Mouse (Mus musculus) neural tube, embryonic 11.5 days (tissue): ENCODE measurements around the gene Nab1. TPM values are rescaled to one million over a fixed set of nuclear protein-coding genes. Genes with fewer than 3 reads are reported as not detected.

ENCODE experiments used
- ATAC-seq: fragments of 200-750 bp; cut with Nextera tagmentation; 2 replicates; pipeline ENCODE4 v1.8.0; 2017; ENCODE audit warnings: moderate number of reproducible peaks, mild to moderate bottlenecking, moderate TSS enrichment, moderate library complexity; ENCODE audit not compliant: insufficient read depth, low FRiP score, low TSS enrichment
- DNase-seq: peaks from one replicate; pipeline ENCODE4 v3.0.0-alpha.2; 2015; ENCODE audit warnings: low spot score
- H3K27ac ChIP-seq: fragments of 300-500 bp; sonication (generic); 2 replicates; pipeline ENCODE4 v1.5.1; 2014; ENCODE audit warnings: low read depth, mild to moderate bottlenecking, low read length
- H3K27me3 ChIP-seq: fragments of 300-500 bp; sonication (generic); 2 replicates; pipeline ENCODE4 v1.6.1; 2014; ENCODE audit warnings: mild to moderate bottlenecking, low read length, mixed read lengths; ENCODE audit not compliant: control insufficient read depth, insufficient read depth
- H3K36me3 ChIP-seq: fragments of 300-500 bp; sonication (generic); 2 replicates; pipeline ENCODE4 v1.6.1; 2014; ENCODE audit warnings: mild to moderate bottlenecking, low read length, moderate library complexity, mixed read lengths; ENCODE audit not compliant: control insufficient read depth, insufficient read depth
- H3K4me1 ChIP-seq: fragments of 300-500 bp; sonication (generic); 2 replicates; pipeline ENCODE4 v1.6.1; 2014; ENCODE audit warnings: low read length, mixed read lengths; ENCODE audit not compliant: control insufficient read depth, insufficient read depth
- H3K4me2 ChIP-seq: fragments of 300-500 bp; sonication (generic); 2 replicates; pipeline ENCODE4 v1.6.1; 2014; ENCODE audit warnings: low read depth, mild to moderate bottlenecking, moderate library complexity
- H3K4me3 ChIP-seq: fragments of 300-500 bp; sonication (generic); 2 replicates; pipeline ENCODE4 v1.5.1; 2014; ENCODE audit warnings: low read depth, low read length
- H3K9ac ChIP-seq: fragments of 300-500 bp; sonication (generic); 2 replicates; pipeline ENCODE4 v1.6.1; 2014; ENCODE audit warnings: mild to moderate bottlenecking, low read length
- H3K9me3 ChIP-seq: fragments of 300-500 bp; sonication (generic); 2 replicates; pipeline ENCODE4 v1.6.1; 2016; ENCODE audit warnings: low read length; ENCODE audit not compliant: control insufficient read depth
- WGBS: fragments of 180-500 bp; shearing (Covaris S2); extraction: QIAGEN DNeasy Blood & Tissue Kit; methylation state at CpG from one replicate; pipeline ENCODE4 v1.1.7; 2014; 5-methylcytosine and 5-hydroxymethylcytosine counted together
- polyA plus RNA-seq: library from polyadenylated mRNA; unstranded; fragments of >200 nt; fragmentation: Nextera tagmentation; extraction: Ambion mirVana; gene quantifications from 2 replicates; pipeline ENCODE4 v1.2.1, GENCODE M21; 2014

Nab1 gene
- polyA plus RNA-seq, 1 experiment from 2014 or later, result 10.3 TPM

DNA sequence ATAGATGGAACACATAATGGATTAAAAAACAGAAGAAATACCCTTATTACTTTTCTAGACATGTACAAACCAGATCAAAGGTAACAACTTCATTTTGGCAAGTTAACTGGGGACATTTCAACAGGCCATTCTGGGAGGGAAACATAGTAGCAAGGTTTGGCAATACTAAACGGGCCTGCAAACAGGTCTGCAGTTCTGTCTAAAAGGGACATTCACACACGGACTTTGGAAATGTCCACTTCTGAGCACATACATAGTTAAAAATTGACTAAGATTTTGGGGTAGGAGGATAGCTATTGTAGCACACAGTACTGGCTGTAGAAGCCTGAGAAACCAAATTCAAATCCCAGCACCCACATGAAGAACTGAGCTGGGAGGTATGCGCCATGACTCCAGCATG, 34.6 kb downstream of the Nab1 start:
- Histone ChIP-seq H3K4me3 (no peak overlapping the region), H3K27ac (no peak overlapping the region), H3K36me3 (no peaks in the 10 kb centered on the region), H3K27me3 (no peaks in the 10 kb centered on the region), H3K9me3 (no peaks in the 10 kb centered on the region), H3K4me2 (no peak overlapping the region), H3K9ac (no peak overlapping the region), H3K4me1 (peaks cover 5% of the 10 kb centered on the region; the same call in 1 of the 2 replicates)
- ATAC-seq, result no peak
- no peak for DNase-seq
- WGBS, result 95% methylated on average over 3 of the region's 3 CpGs

GRCm38 (mm10) chr1:52465264-52465663, 35.2 kb downstream of the Nab1 start:
- no peak for DNase-seq
- no peaks in the 10 kb centered on the region for H3K9me3 ChIP-seq
- ATAC-seq, result no peak
- H3K4me2 ChIP-seq, result no peak overlapping the region
- H3K4me3 ChIP-seq, result no peak overlapping the region
- WGBS, result 86% methylated on average over 3 of the region's 3 CpGs
- H3K27me3 ChIP-seq, result no peaks in the 10 kb centered on the region
- H3K36me3 ChIP-seq, result no peaks in the 10 kb centered on the region
- no peak overlapping the region for H3K9ac ChIP-seq
- H3K27ac ChIP-seq, result no peak overlapping the region
- H3K4me1 ChIP-seq, result no peaks in the 10 kb centered on the region

DNA sequence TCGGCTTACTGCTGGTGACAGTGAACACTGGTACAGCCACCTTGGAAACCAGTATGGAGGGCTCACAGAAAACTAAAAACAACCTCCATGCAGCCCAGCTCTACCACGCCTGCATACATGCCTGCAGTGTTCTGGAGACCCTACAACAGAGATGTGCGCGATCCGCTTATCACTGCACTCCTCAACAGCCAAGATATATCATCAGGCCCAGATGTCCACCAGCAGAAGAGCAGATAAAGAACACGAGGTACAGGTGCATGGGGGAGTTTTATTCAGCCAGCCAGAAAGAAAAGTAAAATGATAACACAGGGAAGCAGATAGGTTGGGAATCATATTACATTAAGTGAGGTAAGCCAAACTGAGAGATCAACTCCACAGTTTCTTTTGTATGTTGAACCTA, 37.2 kb downstream of the Nab1 start:
- DNase-seq, result no peak
- H3K27me3 ChIP-seq, result no peaks in the 10 kb centered on the region
- no peak overlapping the region for H3K27ac ChIP-seq
- H3K4me2 ChIP-seq, result no peak overlapping the region
- no peak for ATAC-seq
- 87% methylated on average over 6 of the region's 6 CpGs for WGBS
- H3K9me3 ChIP-seq, result no peaks in the 10 kb centered on the region
- H3K36me3 ChIP-seq, result no peaks in the 10 kb centered on the region
- H3K9ac ChIP-seq, result no peak overlapping the region
- H3K4me1 ChIP-seq, result no peaks in the 10 kb centered on the region
- H3K4me3 ChIP-seq, result no peak overlapping the region

GRCm38 (mm10) chr1:52456571-52456970, 43.9 kb downstream of the Nab1 start:
- H3K4me1 ChIP-seq, result no peaks in the 10 kb centered on the region
- no peaks in the 10 kb centered on the region for H3K27me3 ChIP-seq
- ATAC-seq (no peak), DNase-seq (no peak)
- H3K36me3 ChIP-seq, result no peaks in the 10 kb centered on the region
- no peak overlapping the region for H3K9ac ChIP-seq
- 62% methylated on average over 7 of the region's 7 CpGs for WGBS
- no peak overlapping the region for H3K4me3 ChIP-seq
- H3K27ac ChIP-seq, result no peak overlapping the region
- H3K4me2 ChIP-seq, result no peak overlapping the region
- no peaks in the 10 kb centered on the region for H3K9me3 ChIP-seq

DNA sequence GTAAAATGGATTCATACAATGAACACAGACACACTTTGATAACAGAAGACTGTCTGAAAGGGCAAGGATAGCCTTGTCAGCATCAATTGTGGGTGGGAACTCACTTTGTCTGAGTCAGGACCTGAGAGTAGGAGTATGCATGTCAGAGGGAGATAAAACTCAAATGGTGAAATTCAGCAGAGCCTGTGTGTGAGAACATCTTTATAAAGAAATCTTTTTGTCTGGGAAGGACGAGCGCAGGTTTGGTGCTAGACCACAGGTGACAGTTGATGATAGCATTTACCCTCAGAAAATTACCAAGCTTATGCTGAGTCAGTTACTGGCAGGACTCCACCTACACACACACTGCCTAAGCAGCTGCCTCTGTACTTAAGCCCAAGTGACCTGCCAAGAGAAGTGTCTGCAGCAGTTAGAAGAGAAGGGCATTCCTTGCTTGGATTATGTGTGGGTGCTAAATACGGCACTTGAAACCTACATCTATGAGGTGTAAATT, 45.9 kb downstream of the Nab1 start:
- H3K27ac ChIP-seq, result no peak overlapping the region
- no peaks in the 10 kb centered on the region for H3K9me3 ChIP-seq
- H3K36me3 ChIP-seq, result no peaks in the 10 kb centered on the region
- no peak overlapping the region for H3K4me3 ChIP-seq
- no peak overlapping the region for H3K4me2 ChIP-seq
- no peak for DNase-seq
- no peaks in the 10 kb centered on the region for H3K4me1 ChIP-seq
- 89% methylated on average over 3 of the region's 3 CpGs for WGBS
- no peak for ATAC-seq
- no peak overlapping the region for H3K9ac ChIP-seq
- H3K27me3 ChIP-seq, result no peaks in the 10 kb centered on the region

DNA sequence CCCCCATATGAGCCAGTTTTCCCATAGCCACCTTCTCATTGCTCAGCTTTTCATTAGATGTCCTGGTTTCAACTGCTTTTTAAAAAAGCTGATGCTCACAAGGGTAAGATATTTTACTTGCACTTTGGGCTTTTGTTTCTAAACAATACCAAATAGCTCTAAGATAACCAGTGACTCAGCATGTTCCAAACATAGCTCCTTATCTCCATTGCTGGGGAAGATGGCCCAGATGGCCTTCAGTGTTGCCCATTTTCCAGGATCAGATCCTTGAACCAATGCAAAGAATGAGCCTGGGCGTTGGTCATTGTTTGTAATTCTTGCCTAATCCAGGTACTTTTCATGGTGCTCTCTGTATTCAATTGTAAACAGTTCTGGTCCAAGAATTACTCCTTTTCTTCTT, 49.1 kb downstream of the Nab1 start:
- WGBS, result 79% methylated on average over 1 of the region's 1 CpGs
- Histone ChIP-seq H3K9ac (no peak overlapping the region), H3K4me1 (no peaks in the 10 kb centered on the region), H3K27ac (no peak overlapping the region), H3K27me3 (no peaks in the 10 kb centered on the region), H3K4me2 (no peak overlapping the region), H3K36me3 (no peaks in the 10 kb centered on the region), H3K4me3 (no peak overlapping the region), H3K9me3 (no peaks in the 10 kb centered on the region)
- DNase-seq, result no peak
- ATAC-seq, result no peak

DNA sequence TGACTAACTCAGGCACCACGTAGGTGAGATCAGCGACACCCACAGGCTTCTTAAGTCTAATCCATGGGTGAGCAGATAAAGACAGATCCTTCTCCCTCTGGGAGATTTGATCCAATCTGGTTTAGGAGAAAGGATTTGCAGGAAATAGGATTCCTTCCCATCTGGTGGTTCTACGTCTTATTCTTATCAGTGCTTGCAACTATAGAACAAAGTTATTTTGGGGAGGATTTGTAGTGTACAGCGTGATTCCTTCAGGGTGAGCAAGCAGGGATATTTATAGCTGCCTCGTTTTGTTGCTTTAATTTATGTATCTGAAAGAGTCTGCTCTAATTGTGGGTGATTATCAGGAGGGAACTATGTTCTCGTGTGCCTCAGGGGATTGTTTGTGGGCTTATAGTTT, 64.6 kb downstream of the Nab1 start:
- H3K9me3 ChIP-seq, result no peaks in the 10 kb centered on the region
- H3K27me3 ChIP-seq, result no peaks in the 10 kb centered on the region
- H3K27ac ChIP-seq, result no peak overlapping the region
- H3K4me1 ChIP-seq, result no peaks in the 10 kb centered on the region
- H3K9ac ChIP-seq, result no peak overlapping the region
- ATAC-seq (no peak), DNase-seq (no peak)
- WGBS, result 69% methylated on average over 6 of the region's 6 CpGs
- no peaks in the 10 kb centered on the region for H3K36me3 ChIP-seq
- H3K4me3 ChIP-seq, result no peak overlapping the region
- no peak overlapping the region for H3K4me2 ChIP-seq

- H3K27me3 ChIP-seq, result no peaks in the 10 kb centered on the region
- no peak for DNase-seq
Observed at GRCm38 (mm10) chr1:52434085-52434484, 66.4 kb downstream of the Nab1 start.

DNA sequence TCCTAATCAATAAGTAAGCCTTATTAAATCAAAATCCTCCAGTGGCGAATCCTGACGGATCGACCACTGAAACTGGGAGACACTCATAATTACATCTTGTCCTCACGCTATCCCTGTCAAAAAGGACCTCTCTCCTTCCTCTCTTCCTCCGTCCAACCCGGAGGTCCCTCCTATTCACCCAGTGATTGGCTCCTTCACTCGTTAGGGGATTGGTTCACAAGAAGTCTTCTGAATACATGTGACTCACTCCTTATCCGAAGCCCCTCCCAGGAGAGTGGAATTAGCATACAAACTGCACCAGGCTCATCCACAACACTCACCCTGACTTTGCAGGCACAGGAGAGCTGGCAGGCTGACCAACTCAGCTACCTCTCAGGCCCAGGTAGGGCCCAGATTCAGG, 68.7 kb downstream of the Nab1 start:
- Histone ChIP-seq H3K4me3 (no peak overlapping the region), H3K9me3 (no peaks in the 10 kb centered on the region), H3K27me3 (no peaks in the 10 kb centered on the region), H3K4me1 (no peaks in the 10 kb centered on the region), H3K4me2 (no peak overlapping the region), H3K9ac (no peak overlapping the region), H3K36me3 (no peaks in the 10 kb centered on the region), H3K27ac (no peak overlapping the region)
- 85% methylated on average over 8 of the region's 8 CpGs for WGBS
- ATAC-seq (no peak), DNase-seq (no peak)

More at GRCm38 (mm10) chr1:52434085-52434484, 66.4 kb downstream of the Nab1 start:
- Histone ChIP-seq H3K36me3 (no peaks in the 10 kb centered on the region), H3K9ac (no peak overlapping the region), H3K4me2 (no peak overlapping the region), H3K4me1 (no peaks in the 10 kb centered on the region), H3K27ac (no peak overlapping the region), H3K4me3 (no peak overlapping the region), H3K9me3 (no peaks in the 10 kb centered on the region)
- no peak for ATAC-seq
- 85% methylated on average over 4 of the region's 4 CpGs for WGBS
